Mouse (Mus musculus) heart, adult 11 months (tissue): ENCODE measurements around the gene Reep6.
A peak's percentile ranks its signal among the peaks of the same experiment; 100 is the strongest.

ENCODE experiments used
- DNase-seq: peaks from one replicate; pipeline ENCODE4 v3.0.0; 2022

Reep6 gene

DNA sequence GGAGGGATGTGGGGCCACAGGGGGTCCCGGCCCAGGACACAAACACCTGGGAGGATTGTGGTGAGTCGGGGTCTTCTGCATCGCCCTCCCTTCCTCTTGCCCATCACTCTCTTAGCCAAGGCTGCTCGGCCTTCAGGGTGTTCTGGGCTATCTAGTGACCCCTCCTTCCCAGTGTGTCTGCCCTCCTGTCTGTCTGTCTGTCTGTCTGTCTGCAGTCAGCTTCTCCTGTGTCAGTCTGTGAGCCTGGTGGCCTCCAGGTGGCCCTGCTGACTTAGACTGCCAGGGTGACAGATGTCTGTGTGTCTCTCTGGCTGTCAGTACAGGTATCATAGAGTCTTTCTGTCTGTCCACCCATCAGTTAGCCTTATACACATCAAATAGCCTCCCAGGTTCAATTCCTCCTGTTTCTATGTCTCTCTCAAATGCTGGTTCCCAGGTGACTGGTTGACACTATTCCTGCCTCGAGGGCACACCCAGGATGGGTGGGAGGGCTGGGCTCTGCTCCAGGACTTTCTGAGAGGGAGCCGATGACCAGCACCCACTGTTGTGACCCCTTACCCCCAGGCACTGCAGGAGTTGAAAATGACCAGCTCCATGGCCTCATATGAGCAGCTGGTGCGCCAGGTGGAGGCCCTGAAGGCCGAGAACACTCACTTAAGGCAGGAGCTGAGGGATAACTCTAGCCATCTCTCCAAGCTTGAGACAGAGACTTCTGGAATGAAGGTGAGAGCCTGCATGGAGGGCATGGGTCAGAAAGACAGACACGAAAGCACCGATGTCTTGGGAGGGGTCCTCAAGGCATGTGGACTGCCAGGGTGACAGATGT lies 28.3 kb upstream of the Reep6 start:
- DNase-seq = no peak

- no peak for DNase-seq
Observed at GRCm38 (mm10) chr10:80302082-80302355, 27.7 kb upstream of the Reep6 start.

DNA sequence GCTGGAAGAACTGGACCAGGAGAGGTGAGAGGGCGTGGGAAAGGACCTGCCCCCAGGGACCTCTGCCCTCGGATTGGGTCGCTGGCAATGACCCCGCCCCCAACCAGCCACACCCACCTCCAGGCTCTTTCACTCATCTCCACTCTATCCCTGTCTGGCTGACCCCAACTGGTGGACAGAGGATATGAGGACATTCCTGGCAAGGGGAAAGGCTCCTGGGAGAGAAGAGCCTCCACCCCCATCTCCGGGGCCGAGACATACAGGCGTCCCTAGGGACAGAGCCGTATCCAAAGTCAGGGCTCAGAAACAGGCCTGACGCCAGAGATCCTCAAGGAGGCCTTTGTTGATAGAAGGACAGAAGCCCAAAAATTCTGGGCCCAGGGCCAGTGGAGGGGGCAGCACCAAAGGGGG lies 27.3 kb upstream of the Reep6 start:
- DNase-seq = peak; percentile 100

DNA sequence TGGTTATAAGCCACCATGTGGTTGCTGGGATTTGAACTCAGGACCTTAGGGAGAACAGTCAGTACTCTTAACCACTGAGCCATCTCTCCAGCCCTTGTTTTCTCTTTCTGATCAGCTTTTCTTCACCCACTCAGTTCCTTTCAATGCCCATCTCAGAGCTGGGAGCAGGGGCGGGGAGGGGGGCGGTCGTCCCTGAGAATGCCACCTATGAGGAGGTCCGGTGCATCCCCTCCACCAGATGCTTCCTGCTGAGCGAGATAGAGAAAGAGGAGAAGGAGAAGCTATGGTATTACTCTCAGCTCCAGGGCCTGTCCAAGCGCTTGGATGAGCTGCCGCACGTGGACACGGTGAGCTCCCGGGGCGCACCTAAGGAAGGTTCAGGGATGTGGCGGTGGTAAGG lies 25.3 kb upstream of the Reep6 start:
- no peak for DNase-seq

DNA sequence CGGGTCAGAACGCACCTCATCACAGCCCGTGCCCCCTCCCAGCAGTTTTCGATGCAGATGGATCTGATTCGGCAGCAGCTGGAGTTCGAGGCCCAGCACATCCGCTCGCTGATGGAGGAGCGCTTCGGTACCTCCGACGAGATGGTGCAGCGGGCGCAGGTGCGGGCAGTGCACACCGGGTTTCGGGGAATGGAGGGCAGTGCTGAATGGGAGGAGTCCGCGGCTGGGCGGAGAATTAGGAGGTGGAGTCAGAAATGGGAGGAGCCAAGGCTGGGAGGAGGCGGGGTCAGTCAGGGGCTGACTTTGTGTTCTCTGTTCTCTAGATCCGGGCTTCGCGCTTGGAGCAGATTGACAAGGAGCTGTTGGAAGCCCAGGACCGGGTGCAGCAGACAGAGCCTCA lies 24.9 kb upstream of the Reep6 start:
- DNase-seq = no peak

GRCm38 (mm10) chr10:80311560-80311959 lies 18.2 kb upstream of the Reep6 start:
- no peak for DNase-seq

DNA sequence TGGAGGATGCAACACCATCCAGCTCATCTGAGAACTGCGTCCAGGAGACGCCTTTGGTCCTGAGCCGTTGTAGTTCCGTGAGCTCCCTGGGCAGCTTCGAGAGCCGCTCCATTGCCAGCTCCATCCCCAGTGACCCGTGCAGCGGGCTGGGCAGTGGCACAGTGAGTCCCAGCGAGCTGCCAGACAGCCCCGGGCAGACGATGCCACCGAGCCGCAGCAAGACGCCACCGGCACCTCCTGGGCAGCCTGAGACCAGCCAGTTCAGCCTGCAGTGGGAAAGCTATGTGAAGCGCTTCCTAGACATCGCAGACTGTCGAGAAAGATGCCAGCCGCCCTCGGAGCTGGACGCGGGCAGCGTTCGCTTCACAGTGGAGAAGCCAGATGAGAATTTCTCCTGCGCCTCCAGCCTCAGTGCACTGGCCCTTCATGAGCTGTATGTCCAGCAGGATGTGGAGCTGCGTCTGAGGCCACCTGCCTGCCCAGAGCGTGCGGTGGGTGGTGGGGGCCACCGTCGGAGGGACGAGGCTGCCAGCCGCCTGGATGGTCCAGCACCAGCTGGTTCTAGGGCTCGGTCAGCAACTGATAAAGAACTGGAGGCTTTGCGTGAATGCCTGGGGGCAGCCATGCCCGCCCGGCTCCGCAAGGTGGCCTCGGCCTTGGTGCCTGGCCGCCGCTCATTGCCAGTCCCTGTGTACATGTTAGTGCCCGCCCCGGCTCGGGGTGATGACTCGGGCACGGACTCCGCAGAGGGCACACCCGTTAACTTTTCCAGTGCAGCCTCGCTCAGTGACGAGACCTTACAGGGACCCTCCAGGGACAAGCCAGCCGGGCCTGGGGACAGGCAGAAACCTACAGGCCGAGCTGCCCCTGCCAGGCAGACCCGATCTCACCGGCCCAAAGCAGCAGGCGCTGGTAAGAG lies 16.9 kb upstream of the Reep6 start:
- no peak for DNase-seq

GRCm38 (mm10) chr10:80313627-80314201 lies 16.0 kb upstream of the Reep6 start:
- DNase-seq = no peak

DNA sequence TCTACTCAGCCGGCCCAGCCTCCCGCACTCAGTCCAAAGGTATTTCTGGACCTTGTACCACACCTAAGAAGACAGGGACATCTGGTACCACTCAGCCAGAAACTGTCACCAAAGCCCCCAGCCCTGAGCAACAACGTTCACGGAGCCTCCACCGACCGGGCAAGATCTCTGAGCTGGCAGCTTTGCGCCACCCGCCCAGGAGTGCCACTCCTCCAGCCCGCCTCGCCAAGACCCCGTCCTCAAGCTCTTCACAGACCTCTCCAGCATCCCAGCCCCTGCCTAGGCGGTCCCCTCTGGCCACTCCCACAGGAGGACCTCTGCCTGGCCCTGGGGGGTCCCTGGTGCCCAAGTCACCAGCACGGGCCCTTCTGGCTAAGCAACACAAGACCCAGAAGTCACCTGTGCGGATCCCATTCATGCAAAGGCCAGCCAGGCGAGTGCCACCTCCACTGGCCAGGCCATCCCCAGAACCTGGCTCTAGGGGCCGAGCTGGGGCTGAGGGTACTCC lies 15.2 kb upstream of the Reep6 start:
- DNase-seq = no peak

GRCm38 (mm10) chr10:80315315-80315714 lies 14.4 kb upstream of the Reep6 start:
- no peak for DNase-seq

DNA sequence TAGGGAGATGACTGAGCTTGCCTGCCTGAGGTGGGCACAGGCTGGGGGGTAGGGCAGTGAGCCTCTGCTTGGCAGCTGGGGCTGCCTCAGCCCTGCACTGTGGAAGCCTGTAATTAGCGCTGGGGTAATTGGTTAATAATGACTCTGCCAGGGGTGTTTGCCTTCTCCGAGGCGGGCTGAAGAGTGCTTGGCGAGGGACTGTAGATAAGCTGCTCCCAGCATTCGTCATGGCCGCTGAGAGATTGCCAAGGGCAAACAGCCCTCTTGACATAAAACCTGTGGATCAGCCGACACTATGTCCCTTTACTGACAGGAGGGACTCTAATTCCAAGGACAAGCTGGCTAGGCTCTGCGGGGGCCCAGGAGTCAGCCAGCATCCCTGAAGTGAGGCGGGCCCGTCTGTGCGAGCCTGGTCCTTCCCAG lies 13.4 kb upstream of the Reep6 start:
- DNase-seq = no peak

GRCm38 (mm10) chr10:80317011-80317410 lies 12.7 kb upstream of the Reep6 start:
- DNase-seq = peak; percentile 94

DNA sequence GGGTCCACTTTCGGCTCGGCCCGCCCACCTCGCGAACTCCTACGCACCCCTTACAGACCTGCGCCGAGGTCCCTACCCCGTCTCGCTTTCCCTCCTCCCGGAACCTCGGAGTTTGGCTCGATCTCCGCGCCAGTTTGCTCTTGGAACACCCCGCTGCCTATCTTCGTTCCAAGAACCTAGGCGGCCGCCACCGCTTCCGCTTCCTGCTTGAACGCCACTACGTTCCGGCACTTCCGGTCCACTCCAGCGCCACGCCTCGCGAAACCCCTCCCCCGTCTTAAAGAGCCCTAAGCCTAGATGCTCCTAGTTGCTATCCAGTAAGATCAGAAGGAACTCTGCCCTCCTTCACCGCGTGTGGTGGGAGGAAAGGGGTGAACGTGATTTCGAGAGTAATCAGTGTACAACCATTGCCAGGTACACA lies 9.4 kb upstream of the Reep6 start, which contains the start of gene 2310011J03Rik:
TSS of gene 2310011J03Rik (minus strand) at position 198 of the 421 bp plus-strand sequence.
- DNase-seq = peak; percentile 99

- peak; percentile 94 for DNase-seq
Observed at GRCm38 (mm10) chr10:80321014-80321669, 8.6 kb upstream of the Reep6 start.

DNA sequence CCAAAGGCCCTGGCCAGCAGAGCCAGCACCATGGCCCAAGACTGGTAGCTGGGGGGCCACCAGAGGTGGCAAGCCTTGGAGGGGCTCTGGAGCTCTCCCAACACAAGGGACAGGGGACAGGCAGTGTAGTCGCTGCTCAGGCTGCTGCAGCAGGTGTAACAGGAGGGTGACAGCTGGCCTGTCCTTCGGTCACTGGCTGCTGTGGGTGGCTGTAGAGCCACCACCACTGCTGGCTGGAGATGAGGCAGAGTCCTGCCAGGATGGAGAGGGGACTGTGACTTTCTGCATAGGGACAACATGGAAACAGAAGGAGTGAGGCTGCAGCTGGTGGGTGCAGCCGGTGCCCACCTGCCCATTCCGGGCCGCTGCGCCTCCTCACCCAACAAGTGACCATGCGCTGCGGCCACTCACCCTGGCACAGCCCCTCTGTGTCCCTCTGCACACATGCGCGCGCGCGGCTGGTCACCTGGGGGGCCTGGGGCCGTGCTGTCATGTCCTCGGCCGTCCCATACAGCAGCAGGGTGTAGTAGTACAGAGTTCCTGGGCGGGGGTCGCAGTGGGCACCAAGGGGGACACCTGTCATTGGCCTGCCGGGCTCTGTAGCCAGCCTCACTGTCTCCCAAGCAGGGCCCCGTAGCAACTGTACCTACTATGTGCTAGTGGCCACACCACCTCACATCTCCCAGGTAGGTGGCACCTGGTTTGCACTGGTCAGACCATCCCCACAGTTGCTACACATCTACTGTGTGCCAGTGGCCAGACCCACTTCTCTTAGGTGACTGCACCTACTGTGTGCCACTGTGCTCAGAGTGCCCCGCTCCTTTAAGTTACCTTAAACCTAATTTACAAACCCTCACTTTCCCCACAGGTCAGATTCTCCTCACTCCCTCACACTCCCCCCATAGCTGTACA lies 7.8 kb upstream of the Reep6 start:
- peak; percentile 95 for DNase-seq

DNA sequence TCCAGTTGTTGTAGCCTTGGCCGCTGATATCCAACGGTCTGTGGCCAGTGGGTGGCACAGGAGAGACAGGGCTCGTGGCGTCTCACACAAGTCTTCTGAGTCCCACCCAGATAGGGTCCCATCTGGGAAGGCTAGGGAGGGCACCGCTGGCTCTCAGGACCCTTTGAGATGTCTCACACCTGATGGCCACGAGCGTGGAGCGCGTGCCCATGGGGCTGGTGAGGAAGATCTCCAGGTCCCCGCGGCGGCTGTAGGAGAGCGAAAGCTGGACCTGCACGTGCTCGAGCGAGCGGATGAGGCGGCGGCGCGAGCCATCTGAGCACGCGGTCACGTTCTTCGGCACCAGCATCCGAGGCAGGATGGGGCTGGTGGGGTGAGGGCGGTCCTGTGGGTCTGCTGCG lies 6.9 kb upstream of the Reep6 start:
- DNase-seq = peak; percentile 97

DNA sequence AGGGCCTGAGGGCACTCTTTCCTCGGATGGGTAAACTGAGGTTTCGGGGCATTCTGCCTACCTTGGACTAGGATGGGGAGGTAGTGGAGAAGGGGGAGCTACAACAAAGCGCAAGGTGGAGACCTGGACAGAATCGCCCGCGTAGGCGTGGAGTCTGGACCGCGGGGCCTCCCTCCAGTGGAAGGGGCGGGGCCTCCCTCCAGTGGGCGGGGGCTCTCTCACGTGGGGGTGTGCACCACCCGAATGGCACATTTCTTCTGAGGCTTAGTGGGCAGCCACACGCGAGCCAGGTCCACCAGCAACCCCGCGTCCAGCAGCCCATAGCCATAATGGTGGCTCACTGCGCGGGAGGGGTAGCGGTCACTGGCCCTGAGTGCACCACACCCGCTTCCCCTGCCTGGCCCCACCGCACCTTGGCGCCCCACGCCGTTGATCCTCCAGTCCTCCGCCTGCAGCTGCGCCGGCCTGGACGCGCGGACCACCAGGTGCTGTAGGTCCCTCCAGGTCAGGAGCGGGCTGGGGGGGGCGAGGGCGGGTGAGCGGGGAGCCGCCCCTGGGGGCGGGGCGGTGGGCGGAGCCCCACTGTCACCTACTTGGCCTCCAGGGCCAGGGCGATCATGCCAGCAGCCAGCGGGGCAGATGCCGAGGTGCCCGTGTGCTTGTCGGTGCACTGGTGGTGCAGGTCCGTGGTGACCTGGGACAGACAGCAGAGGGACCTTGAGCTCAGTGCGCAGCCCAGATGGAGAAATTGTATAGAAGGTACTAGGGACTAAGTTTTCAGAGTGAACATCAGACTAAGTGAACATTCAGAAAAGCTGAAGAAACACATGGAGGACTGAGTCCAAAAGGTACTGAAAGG lies 6.3 kb upstream of the Reep6 start:
- DNase-seq = peak; percentile 98

- DNase-seq = peak; percentile 95
Observed at GRCm38 (mm10) chr10:80324120-80325037, 5.4 kb upstream of the Reep6 start.

DNA sequence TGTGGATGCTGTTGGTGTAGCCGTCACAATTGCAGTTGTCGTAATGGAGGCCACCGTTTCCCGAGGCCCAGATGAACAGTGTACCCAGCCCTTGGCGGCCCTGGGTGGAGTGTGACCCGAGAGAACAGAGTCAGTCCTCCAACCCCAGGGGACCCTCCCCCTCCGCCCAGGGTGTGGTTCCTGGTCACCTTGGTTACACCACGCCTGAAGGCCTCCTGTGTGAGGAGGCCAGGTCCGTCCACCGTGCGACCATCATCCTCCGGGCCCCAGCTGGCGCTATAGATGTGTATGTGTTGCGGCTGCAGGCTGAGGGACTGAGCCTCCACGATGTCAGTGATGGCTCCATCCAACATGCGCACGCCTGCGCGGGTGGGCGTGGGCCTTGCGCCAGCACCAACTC lies 4.7 kb upstream of the Reep6 start:
- DNase-seq = no peak

DNA sequence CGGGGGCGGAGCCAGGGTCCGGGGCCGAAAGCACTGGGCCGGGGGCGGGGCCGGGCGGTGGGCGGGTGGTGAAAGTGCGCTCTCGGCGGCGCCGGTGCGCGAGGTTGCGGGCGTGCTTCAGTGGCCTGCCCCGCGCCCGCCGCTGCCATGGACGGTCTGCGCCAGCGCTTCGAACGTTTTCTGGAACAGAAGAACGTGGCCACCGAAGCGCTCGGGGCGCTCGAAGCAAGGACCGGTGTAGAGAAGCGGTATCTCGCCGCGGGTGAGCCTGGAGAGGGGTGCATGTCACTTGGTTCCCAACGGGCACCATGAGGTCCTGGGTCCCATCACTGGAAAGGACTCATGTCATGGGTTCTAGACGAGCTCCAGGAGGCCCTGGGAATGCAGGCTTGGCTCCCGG lies 331 bp downstream of the Reep6 start:
- no peak for DNase-seq
